Mouse (Mus musculus) testis, adult 2 months (tissue): ENCODE results near the gene Arhgap25.

Source experiments
- CTCF ChIP-seq: fragments of 200-500 bp; IDR thresholded peaks from 2 replicates; pipeline ENCODE4 v1.5.1; 2012; ENCODE audit warnings: low read depth, mild to moderate bottlenecking, inconsistent platforms, low read length, moderate library complexity; ENCODE audit not compliant: control insufficient read depth, insufficient read depth, insufficient replicate concordance
- POLR2A ChIP-seq: fragments of 200-500 bp; IDR thresholded peaks from 2 replicates; pipeline ENCODE4 v1.6.1; 2012; ENCODE audit warnings: low read depth, mild to moderate bottlenecking, inconsistent platforms, low read length, moderate library complexity; ENCODE audit not compliant: control insufficient read depth

DNA sequence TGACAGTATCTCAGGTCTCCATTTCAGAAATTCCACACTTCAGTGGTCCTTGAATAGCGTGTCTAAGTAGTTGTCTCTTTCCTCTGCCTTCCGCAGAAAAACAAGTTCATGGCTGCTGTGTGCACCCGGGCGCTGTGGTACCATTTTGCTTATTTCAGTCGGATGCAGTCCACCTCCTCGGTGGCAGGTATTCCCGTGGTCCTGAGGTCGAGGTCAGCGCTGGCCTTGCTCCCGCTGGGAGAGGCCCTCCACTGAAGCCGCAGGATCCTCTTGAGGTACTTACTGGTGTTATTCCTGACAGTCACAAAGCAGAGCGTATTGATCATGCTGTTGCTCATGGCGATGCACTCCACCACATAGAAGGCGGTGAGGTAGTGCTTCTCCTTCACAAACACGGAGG is 48.0 kb upstream of the Arhgap25 start:
- TF ChIP-seq POLR2A (no peak), CTCF (no peak)
